Mouse (Mus musculus) urinary bladder, adult 18-20 months (tissue): Measurements from ENCODE around the gene Trpm1.

Experiments
- DNase-seq, 2 experiments: peaks; one replicate each; pipeline ENCODE4 v3.0.0; 2022; ENCODE audit warnings: low spot score in 2 of 2, mixed read lengths in 2 of 2

Trpm1 gene

DNA sequence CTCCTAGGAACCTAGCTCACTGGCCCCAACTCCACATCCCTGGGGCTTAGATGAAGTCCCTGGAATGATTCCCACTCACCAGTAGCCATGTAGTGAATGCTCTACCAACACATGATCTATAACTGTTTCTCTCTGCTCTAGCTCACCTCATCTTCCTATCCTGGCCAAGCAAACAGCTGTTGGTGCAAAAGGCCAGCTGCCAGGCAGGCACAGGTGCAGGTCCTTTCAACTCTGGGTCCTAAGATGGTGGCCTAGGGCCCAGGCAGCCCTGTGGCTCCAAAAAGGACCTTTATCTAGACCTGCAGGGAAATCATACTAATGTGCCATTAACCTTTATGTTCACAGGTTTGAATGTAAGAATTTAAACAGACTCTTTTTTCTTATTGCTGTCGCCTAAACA lies 10.3 kb downstream of the Trpm1 start:
- DNase-seq: no peak

DNA sequence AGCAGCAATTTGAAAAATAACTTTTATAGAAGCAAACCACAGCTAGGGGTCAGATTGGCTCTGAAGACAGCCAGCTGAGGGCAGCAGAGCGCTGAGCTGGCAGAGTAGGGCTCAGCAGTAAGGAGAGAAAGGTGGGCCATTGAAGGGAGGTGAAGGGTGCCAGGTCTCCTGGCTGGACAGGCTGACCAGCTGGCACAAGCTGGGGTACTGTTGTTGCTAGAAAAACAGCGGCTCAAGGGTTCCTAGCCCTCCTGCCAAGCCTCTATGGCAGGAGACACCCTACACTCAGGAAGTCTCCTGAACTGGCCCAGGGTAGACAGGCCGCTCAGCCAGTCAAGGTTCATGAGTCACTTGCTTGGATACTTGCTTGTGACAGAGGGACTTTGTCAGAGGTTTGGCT lies 11.4 kb downstream of the Trpm1 start:
- DNase-seq: no peak

DNA sequence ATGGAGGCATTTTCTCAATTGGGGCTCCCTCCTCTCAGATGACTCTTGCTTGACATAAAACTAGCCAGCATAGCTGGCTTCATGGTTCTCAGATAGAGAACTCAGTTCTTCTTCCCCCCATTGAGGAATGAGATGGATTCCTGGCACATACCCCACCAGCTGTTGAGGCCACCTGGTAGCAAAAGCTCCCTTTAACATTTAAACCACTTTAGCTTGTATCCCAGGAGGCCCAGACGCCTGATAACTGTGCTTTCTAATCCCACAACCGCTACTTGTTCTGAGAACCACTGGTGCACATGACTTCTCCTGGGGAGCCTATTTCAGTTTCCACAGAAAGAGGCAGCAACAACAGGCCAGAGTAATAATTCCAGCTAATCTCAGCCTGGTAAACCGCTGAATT lies 12.4 kb downstream of the Trpm1 start:
- no peak for DNase-seq

- no peak for DNase-seq
These were observed 13.1 kb downstream of the Trpm1 start for GRCm38 (mm10) chr7:64166724-64167123.

DNA sequence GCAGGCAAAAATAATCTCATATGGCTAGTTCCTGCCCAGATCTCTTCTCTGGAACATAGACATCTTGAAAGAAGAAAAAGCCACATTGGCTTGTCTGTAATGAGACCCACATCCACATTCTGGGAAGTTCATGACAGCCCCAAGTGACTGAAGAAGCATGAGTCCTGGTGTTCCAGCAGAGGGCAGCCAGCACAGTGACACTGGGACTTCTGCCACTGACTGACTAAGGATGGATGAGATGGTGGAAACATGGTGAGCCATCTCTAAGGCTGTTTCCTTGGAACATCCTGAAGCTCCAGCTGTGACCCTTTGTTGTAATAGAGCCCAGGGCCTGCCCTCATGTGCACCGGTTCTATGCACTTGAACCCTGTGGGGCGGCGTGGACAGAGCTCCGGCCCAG lies 25.7 kb downstream of the Trpm1 start:
- no peak for DNase-seq

DNA sequence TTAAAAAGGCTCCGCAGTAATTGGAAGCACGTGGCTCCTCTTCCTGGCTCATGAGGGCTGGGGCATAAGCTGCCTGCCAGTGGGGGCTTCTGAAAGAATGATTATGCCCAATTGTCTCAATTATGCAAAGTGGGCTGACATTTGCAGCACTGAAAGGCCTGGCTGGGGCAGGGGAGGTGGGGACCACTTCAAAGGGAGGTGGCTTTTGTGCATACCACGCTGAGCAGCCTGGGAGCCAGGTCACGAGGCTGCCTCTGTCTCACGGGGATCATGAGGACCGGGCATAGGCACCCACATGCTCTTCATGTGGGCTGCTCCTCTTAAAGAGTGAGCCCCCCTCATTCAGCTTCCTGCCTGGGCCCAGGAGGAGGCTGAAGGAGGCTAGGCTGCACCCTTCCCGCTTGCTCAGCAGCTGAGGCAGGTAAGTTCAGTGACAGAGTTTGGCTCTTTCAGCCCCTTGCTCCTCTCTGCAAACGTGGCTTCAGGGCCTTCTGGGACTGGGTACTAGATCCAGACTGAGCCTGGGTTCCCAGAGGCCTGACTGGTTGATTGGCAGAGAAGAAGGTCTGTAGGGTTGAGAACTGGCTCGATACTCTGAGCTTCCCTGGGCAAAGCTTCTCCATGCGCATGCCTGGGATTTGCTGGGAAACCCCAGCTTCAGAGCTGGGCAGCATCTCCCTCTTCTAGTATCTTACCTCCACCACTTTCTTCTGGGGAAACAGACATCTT lies 31.7 kb downstream of the Trpm1 start:
- no peak for DNase-seq

- DNase-seq: no peak
These were observed 32.3 kb downstream of the Trpm1 start for GRCm38 (mm10) chr7:64185932-64186312.

- DNase-seq: peak; percentile 2 to 30
These were observed 38.8 kb downstream of the Trpm1 start for GRCm38 (mm10) chr7:64192261-64192943.

- DNase-seq: no peak
These were observed 39.8 kb downstream of the Trpm1 start for GRCm38 (mm10) chr7:64193476-64193875.

- DNase-seq: no peak
These were observed 42.5 kb downstream of the Trpm1 start for GRCm38 (mm10) chr7:64196114-64196513.

DNA sequence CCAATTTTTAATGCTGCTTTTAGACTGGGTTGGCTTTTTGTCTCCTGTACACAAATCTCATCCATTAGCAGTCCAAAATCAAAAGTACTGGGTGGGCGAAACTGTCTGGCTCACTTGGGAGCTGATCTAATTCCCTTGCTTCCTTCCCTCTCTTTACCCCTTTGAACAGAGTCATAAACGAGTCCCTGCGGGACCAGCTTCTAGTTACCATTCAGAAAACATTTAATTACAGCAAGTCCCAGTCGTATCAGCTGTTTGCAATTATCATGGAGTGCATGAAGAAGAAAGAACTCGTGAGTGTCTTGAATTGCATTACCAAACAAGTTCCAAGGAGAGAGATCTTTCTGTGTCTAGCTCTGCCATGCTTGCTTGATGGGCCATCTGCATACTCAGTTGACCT lies 55.1 kb downstream of the Trpm1 start:
- no peak for DNase-seq

DNA sequence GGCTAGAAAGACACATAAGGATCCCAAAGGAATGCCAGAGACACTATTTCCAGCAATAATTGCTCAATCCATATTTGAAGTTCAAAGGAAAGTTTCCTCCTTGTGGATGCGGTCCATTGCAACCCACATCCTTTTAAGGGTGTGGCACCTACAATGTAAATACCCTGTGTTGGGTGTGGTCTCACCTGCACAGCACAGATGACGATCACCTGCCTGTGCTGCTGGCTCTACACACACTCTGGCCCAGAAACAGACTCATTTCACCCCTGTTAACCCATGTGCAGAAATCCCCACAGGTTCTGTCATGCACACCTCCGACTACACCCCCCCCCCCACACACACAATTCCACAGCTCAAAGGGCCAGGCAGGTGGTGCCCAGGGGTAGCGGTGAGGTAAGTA lies 59.2 kb downstream of the Trpm1 start:
- DNase-seq: no peak

DNA sequence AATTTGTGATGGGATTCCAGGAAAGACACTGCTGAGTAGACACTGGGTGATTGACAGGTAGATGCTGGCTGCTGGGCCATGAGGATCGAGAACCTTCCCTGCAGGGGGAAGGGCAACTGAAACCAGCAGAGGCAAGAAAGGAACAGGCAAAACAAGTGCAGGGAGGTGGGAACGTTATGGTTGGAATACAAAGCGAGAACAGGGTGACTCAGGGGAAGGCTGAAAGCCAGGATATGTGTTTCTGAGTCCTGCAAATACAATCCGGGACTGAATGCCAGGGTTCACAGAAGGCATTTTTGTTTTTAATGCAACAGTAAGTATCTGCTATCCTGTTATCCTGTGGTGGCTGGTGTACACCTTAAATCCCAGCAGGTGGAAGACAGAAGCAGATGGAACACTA lies 60.4 kb downstream of the Trpm1 start:
- DNase-seq: no peak

DNA sequence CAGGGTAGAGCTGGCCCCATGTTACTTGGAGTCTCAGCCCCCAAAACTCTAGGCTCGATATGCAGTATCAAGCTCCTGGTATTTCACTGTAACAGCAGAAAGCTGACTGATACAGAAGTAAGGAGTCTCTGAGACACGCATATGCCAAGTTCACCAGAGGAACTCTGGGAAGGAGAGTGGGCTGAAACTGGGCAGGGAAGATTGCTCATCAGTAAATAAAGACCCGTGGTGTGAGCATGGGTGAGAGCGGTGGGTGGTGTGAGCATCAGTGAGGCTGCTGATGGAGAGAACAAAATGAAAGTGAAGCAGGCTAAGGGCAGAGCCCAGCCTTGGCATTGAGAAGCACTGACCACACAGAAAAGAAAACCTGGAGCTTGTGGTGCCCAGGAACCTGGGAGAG lies 62.0 kb downstream of the Trpm1 start:
- DNase-seq: no peak

DNA sequence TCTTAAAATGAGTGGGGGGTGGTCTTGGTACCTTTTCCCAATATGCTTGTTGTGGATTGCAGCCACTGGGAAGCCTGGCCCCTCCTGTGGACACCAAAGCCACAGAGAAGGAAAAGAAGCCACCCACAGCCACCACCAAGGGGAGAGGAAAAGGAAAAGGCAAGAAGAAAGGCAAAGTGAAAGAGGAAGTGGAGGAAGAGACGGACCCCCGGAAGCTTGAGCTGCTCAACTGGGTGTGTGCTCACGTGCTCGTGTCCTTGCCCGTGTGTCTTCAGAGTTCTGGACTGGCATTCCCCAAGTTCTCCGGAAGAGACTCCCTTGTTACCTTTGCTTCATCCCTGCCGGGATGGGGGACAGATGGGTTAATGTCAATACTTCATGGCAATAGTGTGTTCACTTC lies 63.8 kb downstream of the Trpm1 start:
- DNase-seq: no peak

- no peak for DNase-seq
These were observed 66.1 kb downstream of the Trpm1 start for GRCm38 (mm10) chr7:64219765-64220164.

GRCm38 (mm10) chr7:64223215-64223614 lies 69.6 kb downstream of the Trpm1 start:
- no peak for DNase-seq

- no peak for DNase-seq
These were observed 72.9 kb downstream of the Trpm1 start for GRCm38 (mm10) chr7:64226339-64227194.

GRCm38 (mm10) chr7:64227586-64227985 lies 74.0 kb downstream of the Trpm1 start:
- DNase-seq: no peak

DNA sequence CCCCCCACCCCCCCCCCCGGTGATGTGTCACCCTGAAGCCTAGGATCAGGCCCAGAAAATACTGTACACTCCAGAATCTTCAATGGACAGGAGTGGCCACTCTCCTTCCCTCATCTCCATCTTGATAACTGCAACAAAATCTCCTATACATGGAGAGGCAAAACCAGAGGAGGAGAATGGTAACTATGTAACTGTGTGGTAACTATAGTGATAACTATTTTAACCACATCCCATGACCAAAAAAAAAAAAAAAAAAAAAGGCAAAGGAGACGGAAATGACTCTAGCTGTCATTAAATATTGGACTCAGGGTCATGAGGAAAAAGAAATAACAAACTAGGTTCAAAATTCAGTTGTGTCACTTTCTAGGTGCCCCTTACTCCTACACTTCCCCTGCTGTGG lies 74.7 kb downstream of the Trpm1 start:
- DNase-seq: no peak

- no peak for DNase-seq
These were observed 76.3 kb downstream of the Trpm1 start for GRCm38 (mm10) chr7:64229911-64230310.

DNA sequence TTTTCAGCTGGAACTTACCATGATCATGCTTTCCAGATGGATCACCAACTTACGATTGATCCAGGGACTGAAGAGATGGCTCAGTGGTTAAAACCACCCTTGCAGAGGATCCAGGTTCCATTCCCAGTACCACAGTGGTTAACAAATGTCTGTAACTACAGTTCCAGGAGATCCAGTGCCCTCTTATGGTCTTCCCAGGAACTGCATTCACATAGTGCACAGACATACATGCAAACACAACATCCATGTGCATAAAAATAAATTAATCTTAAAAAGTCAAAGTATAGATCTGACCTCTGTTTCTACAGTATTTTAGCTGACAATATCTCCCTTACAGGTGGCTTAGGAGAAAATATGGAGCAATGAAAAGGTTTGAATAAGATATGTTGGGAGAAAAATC lies 77.4 kb downstream of the Trpm1 start:
- DNase-seq: no peak

- no peak for DNase-seq
These were observed 78.4 kb downstream of the Trpm1 start for GRCm38 (mm10) chr7:64231996-64232395.
